Mouse (Mus musculus) G1E (cell line): ENCODE measurements around the gene Kcnma1. TPM values are rescaled to one million over a fixed set of nuclear protein-coding genes. Genes with fewer than 3 reads are reported as not detected.

Source experiments
- ATAC-seq: 2 replicates; pipeline ENCODE4 v1.8.0; 2016; ENCODE audit warnings: mild to moderate bottlenecking; ENCODE audit not compliant: insufficient number of reproducible peaks, poor library complexity, low FRiP score, severe bottlenecking; ENCODE audit errors: extremely low read depth
- DNase-seq: peaks from one replicate; pipeline ENCODE4 v3.0.0; 2012; ENCODE audit warnings: low spot score
- H3K27me3 ChIP-seq: 2 replicates; pipeline ENCODE4 v1.6.1; 2012; ENCODE audit warnings: mild to moderate bottlenecking, low read length, inconsistent platforms; ENCODE audit not compliant: insufficient read depth
- H3K36me3 ChIP-seq: replicated peaks from 2 replicates; pipeline ENCODE3; 2012; ENCODE audit warnings: mild to moderate bottlenecking, inconsistent platforms
- H3K4me1 ChIP-seq: 2 replicates; pipeline ENCODE4 v1.6.1; 2012; ENCODE audit warnings: low read depth, low read length, inconsistent platforms, mixed read lengths; ENCODE audit not compliant: insufficient read depth
- H3K4me3 ChIP-seq: 2 replicates; pipeline ENCODE4 v1.5.1; 2012; ENCODE audit warnings: low read depth, mild to moderate bottlenecking, inconsistent platforms, low read length, moderate library complexity, mixed read lengths
- H3K9me3 ChIP-seq: replicated peaks from 2 replicates; pipeline ENCODE4 v1.6.1; 2012; ENCODE audit warnings: inconsistent platforms
- CTCF ChIP-seq: IDR thresholded peaks from 2 replicates; pipeline ENCODE4 v1.5.1; 2012; ENCODE audit warnings: low read depth, low read length, inconsistent platforms, mixed read lengths
- GATA1 ChIP-seq: IDR thresholded peaks from 2 replicates; pipeline ENCODE4 v1.6.1; 2012; ENCODE audit warnings: borderline replicate concordance, low read length, inconsistent platforms, mixed read lengths
- GATA2 ChIP-seq: IDR thresholded peaks from 2 replicates; pipeline ENCODE4 v1.6.1; 2012; ENCODE audit warnings: low read depth, low read length, inconsistent platforms, borderline replicate concordance
- POLR2AphosphoS5 ChIP-seq: IDR thresholded peaks from 2 replicates; pipeline ENCODE4 v1.6.1; 2012; ENCODE audit warnings: low read depth, low read length, inconsistent platforms; ENCODE audit not compliant: insufficient replicate concordance
- TAL1 ChIP-seq: conservative IDR thresholded peaks from 2 replicates; pipeline ENCODE4 v1.6.1; 2012; ENCODE audit warnings: low read depth, low read length, inconsistent platforms, mixed read lengths
- polyA plus RNA-seq: library from polyadenylated mRNA; stranded (reverse); fragments of >175 nt; gene quantifications from 2 replicates; pipeline ENCODE4 v1.2.3, GENCODE M21; 2012
- total RNA-seq, 2 experiments: library from RNA; stranded (forward) in 1 of 2; stranded (reverse) in 1 of 2; fragments of 200-1000 nt in 1 of 2; fragments of >200 nt in 1 of 2; fragmentation: Nextera tagmentation in 1 of 2; gene quantifications; 2 replicates each; pipeline ENCODE4 v1.2.3; 2014 to 2017

Kcnma1 gene
- total and polyA plus RNA-seq, 3 experiments: 0.27 TPM; not detected in 2

- Histone ChIP-seq H3K36me3 (no peaks in the 10 kb centered on the region), H3K27me3 (no peaks in the 10 kb centered on the region), H3K4me3 (no peak overlapping the region), H3K4me1 (no peaks in the 10 kb centered on the region), H3K9me3 (no peaks in the 10 kb centered on the region)
- TF ChIP-seq TAL1 (no peak), GATA2 (no peak), CTCF (no peak), POLR2AphosphoS5 (no peak), GATA1 (no peak)
- DNase-seq (no peak), ATAC-seq (no peak)
These were observed 139.7 kb downstream of the Kcnma1 start for GRCm38 (mm10) chr14:23874545-23874944.

DNA sequence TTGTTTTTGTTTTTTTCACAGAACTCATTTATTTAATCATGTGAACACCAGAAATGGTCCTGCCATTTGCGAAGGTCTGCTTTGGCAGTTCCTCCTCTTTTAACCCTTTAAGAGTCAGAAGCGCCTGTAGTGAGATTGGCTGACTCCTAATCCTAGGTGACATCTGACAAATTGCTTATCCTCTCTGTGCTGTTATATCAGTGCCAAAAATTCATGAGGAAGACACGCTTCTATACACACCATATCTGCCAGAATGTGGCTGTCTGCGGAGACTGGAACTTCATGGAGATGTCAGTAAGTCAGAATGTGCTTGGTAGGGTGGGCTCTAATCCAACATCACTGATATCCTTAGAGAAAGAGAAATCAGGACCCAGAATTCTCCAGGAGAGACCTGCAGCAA is 157.3 kb downstream of the Kcnma1 start:
- H3K9me3 ChIP-seq: no peaks in the 10 kb centered on the region
- H3K36me3 ChIP-seq: no peaks in the 10 kb centered on the region
- no peak for TF ChIP-seq GATA2
- no peak for TF ChIP-seq POLR2AphosphoS5
- no peak for TF ChIP-seq GATA1
- TF ChIP-seq TAL1: no peak
- no peak for TF ChIP-seq CTCF
- H3K4me1 ChIP-seq: no peaks in the 10 kb centered on the region
- no peak overlapping the region for H3K4me3 ChIP-seq
- no peaks in the 10 kb centered on the region for H3K27me3 ChIP-seq
- DNase-seq (no peak), ATAC-seq (no peak)

DNA sequence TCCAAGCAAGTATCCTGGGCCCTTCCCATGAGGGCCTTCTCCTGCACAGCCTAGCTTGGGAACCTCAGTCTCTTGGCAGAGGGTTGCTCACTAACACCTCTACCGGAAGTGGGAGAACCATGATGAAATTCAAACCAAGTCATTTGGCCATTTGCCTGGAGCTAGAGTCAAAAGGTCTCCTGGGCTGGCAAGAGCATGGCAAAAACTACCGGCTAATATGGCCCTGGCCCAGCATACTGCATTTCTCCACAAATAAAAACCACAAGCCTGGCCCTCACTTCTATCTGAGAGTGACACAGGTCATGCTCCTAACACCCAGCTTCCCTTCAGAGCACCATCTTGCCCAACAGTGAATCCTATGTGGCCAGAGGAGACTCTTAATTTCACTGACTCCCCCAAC is 159.3 kb downstream of the Kcnma1 start:
- DNase-seq: no peak

DNA sequence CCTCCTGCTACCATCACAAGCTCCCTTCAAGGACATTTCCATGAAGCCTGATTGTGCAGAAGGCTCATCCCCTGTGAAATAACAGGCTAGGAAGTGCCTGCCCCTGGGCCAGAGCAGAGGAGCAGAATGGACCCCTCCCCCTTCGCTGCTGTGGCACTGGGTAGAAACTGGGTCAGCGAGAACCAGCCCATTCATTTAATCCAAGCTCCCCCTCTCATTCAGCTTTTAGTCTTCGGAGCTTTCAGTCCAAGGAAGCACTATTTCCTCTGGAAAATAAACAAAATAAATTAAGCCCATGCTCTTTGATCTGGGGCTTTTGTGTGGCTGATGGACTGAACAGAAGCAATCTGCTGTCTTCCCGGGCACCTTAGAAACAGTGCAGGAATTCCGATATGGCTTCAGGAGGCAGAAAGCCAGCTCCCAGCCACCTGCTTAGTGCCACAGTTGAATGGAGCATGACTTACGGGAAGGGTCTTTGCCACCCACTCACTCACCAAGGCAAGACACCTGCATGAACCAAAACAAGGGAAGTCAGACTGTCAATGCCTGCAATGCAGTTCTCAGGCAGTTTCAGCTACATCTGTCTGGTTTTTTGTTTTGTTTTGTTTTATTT is 165.7 kb downstream of the Kcnma1 start:
- H3K4me1 ChIP-seq: no peaks in the 10 kb centered on the region
- ATAC-seq (no peak), DNase-seq (no peak)
- no peaks in the 10 kb centered on the region for H3K36me3 ChIP-seq
- no peak overlapping the region for H3K4me3 ChIP-seq
- peaks cover 2% of the 10 kb centered on the region; the same call in 1 of the 2 replicates for H3K9me3 ChIP-seq
- H3K27me3 ChIP-seq: no peaks in the 10 kb centered on the region
- TF ChIP-seq GATA1 (no peak), CTCF (no peak), GATA2 (no peak), POLR2AphosphoS5 (no peak), TAL1 (no peak)

More for the DNA sequence above, 159.3 kb downstream of the Kcnma1 start:
- Histone ChIP-seq H3K4me1 (no peaks in the 10 kb centered on the region), H3K36me3 (no peaks in the 10 kb centered on the region), H3K27me3 (no peaks in the 10 kb centered on the region), H3K4me3 (no peak overlapping the region), H3K9me3 (no peaks in the 10 kb centered on the region)
- TF ChIP-seq GATA1: no peak
- TF ChIP-seq GATA2: no peak
- no peak for TF ChIP-seq CTCF
- TF ChIP-seq TAL1: no peak
- TF ChIP-seq POLR2AphosphoS5: no peak
- ATAC-seq: no peak

GRCm38 (mm10) chr14:23846706-23847105 is 167.6 kb downstream of the Kcnma1 start:
- no peak for DNase-seq
- H3K4me3 ChIP-seq: no peak overlapping the region
- H3K9me3 ChIP-seq: peaks cover 2% of the 10 kb centered on the region; the same call in 1 of the 2 replicates
- TF ChIP-seq CTCF (no peak), GATA1 (no peak)
- H3K27me3 ChIP-seq: no peaks in the 10 kb centered on the region
- ATAC-seq: no peak
- no peaks in the 10 kb centered on the region for H3K4me1 ChIP-seq
- H3K36me3 ChIP-seq: no peaks in the 10 kb centered on the region

DNA sequence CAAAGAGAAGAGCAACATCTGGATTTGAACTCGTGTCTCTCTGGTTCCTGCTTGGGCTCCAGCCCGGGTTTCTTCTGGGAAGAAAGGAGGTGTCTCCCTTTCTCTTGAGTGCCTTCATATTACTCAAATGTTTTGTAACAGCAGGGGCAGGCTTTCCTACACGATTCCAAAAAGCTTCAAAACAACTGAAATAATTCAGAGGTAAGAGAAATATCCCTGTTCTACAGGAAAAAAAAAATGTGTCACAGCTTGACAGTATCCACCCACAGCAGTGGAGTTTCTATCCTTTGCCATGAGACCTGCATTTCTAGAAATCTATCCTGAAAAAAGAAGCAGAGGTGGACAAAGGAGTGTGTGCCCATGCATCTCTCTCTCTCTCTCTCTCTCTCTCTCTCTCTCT is 172.3 kb downstream of the Kcnma1 start:
- Histone ChIP-seq H3K4me1 (no peaks in the 10 kb centered on the region), H3K27me3 (no peaks in the 10 kb centered on the region), H3K4me3 (no peak overlapping the region), H3K9me3 (no peaks in the 10 kb centered on the region), H3K36me3 (no peaks in the 10 kb centered on the region)
- DNase-seq (no peak), ATAC-seq (no peak)
- TF ChIP-seq POLR2AphosphoS5: no peak
- TF ChIP-seq TAL1: no peak
- no peak for TF ChIP-seq GATA2
- TF ChIP-seq CTCF: no peak
- no peak for TF ChIP-seq GATA1

- no peak overlapping the region for H3K4me3 ChIP-seq
- DNase-seq (no peak), ATAC-seq (no peak)
- H3K9me3 ChIP-seq: no peaks in the 10 kb centered on the region
- no peak for TF ChIP-seq POLR2AphosphoS5
- TF ChIP-seq CTCF: no peak
- no peak for TF ChIP-seq GATA2
- no peak for TF ChIP-seq TAL1
- no peak for TF ChIP-seq GATA1
- no peaks in the 10 kb centered on the region for H3K4me1 ChIP-seq
- H3K36me3 ChIP-seq: no peaks in the 10 kb centered on the region
- no peaks in the 10 kb centered on the region for H3K27me3 ChIP-seq
These were observed 174.7 kb downstream of the Kcnma1 start for GRCm38 (mm10) chr14:23839613-23840012.
